Mouse (Mus musculus) heart, embryonic 11.5 days (tissue): Measurements from ENCODE around the gene Nipal3. TPM values are rescaled to one million over a fixed set of nuclear protein-coding genes. Genes with fewer than 3 reads are reported as not detected.
A peak's percentile ranks its signal among the peaks of the same experiment; 100 is the strongest.

Experiments used
- ATAC-seq: fragments of 200-750 bp; cut with Nextera tagmentation; replicated peaks from 2 replicates; pipeline ENCODE4 v1.8.0; 2017; ENCODE audit warnings: moderate library complexity; ENCODE audit not compliant: insufficient number of reproducible peaks, low FRiP score, low TSS enrichment
- H3K27ac ChIP-seq: fragments of 300-500 bp; sonication (generic); 2 replicates; pipeline ENCODE4 v1.5.1; 2014; ENCODE audit warnings: mild to moderate bottlenecking, low read depth, low read length
- H3K27me3 ChIP-seq: fragments of 300-500 bp; sonication (generic); 2 replicates; pipeline ENCODE4 v1.6.1; 2014; ENCODE audit warnings: mild to moderate bottlenecking, low read length, mixed read lengths; ENCODE audit not compliant: control insufficient read depth, insufficient read depth
- H3K36me3 ChIP-seq: fragments of 300-500 bp; sonication (generic); 2 replicates; pipeline ENCODE4 v1.6.1; 2014; ENCODE audit warnings: mild to moderate bottlenecking, low read length, moderate library complexity, mixed read lengths; ENCODE audit not compliant: control insufficient read depth, insufficient read depth
- H3K4me1 ChIP-seq: fragments of 300-500 bp; sonication (generic); 2 replicates; pipeline ENCODE4 v1.6.1; 2014; ENCODE audit warnings: low read length; ENCODE audit not compliant: control insufficient read depth, insufficient read depth
- H3K4me2 ChIP-seq: fragments of 300-500 bp; sonication (generic); 2 replicates; pipeline ENCODE4 v1.6.1; 2014; ENCODE audit warnings: mild to moderate bottlenecking, moderate library complexity
- H3K4me3 ChIP-seq: fragments of 300-500 bp; sonication (generic); 2 replicates; pipeline ENCODE4 v1.5.1; 2014; ENCODE audit warnings: low read depth, low read length
- H3K9ac ChIP-seq: fragments of 300-500 bp; sonication (generic); 2 replicates; pipeline ENCODE4 v1.6.1; 2014; ENCODE audit warnings: mild to moderate bottlenecking, low read depth, low read length, moderate library complexity
- H3K9me3 ChIP-seq: fragments of 300-500 bp; sonication (generic); replicated peaks from 2 replicates; pipeline ENCODE4 v1.6.1; 2016; ENCODE audit warnings: low read length; ENCODE audit not compliant: control insufficient read depth
- WGBS: fragments of 180-500 bp; shearing (Covaris S2); extraction: QIAGEN DNeasy Blood & Tissue Kit; methylation state at CpG from one replicate; pipeline ENCODE4 v1.1.7; 2014; ENCODE audit not compliant: insufficient replicate concordance; 5-methylcytosine and 5-hydroxymethylcytosine counted together
- polyA plus RNA-seq: library from polyadenylated mRNA; unstranded; fragments of >200 nt; fragmentation: Nextera tagmentation; extraction: Ambion mirVana; gene quantifications from 2 replicates; pipeline ENCODE4 v1.2.1, GENCODE M21; 2014

The Nipal3 gene
- polyA plus RNA-seq, 1 experiment from 2014 or later: 6.4 TPM

DNA sequence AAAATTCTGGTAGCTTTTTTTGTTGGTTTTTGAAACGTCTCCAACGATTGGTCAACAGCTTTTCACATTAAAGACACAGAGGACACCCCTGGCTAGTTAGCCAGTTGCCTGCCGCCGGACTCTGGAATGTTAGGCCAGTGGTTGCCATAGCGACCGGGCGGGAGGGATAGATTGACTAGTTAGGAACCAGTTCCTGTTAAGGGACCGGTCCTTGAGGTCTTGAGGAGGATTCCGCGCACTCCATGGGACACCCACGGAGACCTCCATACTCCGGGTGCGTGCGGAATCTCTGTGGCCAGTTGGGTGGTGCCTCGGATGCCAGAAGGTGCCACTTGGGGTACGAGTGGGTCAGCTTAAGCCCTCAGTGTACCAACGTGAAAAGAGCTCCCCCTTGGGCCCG is 972 bp upstream of the Nipal3 start:
- WGBS: 16% methylated on average over 18 of the region's 18 CpGs
- peak overlapping the region; percentile 91 for H3K4me2 ChIP-seq

DNA sequence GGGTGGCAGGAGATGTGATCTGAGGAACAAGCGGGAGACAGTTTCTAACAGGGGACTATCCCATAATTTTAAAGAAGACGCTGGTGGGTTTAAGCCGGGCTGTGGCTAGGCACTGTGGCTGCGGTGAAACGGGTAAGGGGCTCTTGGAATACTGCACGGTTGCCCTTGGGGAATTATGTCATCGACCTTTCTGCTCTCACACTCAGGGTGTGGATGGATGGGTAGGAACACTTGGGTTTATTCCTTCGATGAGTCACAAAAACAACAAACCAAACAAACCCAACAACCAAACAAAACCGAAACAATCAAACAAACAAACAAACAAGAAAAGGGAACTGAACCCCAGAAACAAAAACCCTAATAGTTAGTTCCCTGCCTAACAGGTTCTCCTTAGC is 556 bp upstream of the Nipal3 start:
- Histone ChIP-seq H3K4me3 (peak overlapping the region; percentile 83), H3K27me3 (no peaks in the 10 kb centered on the region; the same call in 1 of the 2 replicates), H3K27ac (no peak overlapping the region), H3K36me3 (no peaks in the 10 kb centered on the region), H3K9ac (no peak overlapping the region), H3K9me3 (no peaks in the 10 kb centered on the region; the same call in 1 of the 2 replicates), H3K4me1 (peaks cover 8% of the 10 kb centered on the region; the same call in 1 of the 2 replicates), H3K4me2 (peak overlapping the region; percentile 91)
- 18% methylated on average over 9 of the region's 9 CpGs for WGBS
- no peak for ATAC-seq

More for the DNA sequence above, 972 bp upstream of the Nipal3 start:
- peaks cover 8% of the 10 kb centered on the region; the same call in 1 of the 2 replicates for H3K4me1 ChIP-seq
- H3K27me3 ChIP-seq: no peaks in the 10 kb centered on the region; the same call in 1 of the 2 replicates
- no peak overlapping the region for H3K4me3 ChIP-seq
- no peaks in the 10 kb centered on the region; the same call in 1 of the 2 replicates for H3K9me3 ChIP-seq
- ATAC-seq: no peak
- H3K36me3 ChIP-seq: no peaks in the 10 kb centered on the region
- no peak overlapping the region for H3K9ac ChIP-seq
- H3K27ac ChIP-seq: no peak overlapping the region

DNA sequence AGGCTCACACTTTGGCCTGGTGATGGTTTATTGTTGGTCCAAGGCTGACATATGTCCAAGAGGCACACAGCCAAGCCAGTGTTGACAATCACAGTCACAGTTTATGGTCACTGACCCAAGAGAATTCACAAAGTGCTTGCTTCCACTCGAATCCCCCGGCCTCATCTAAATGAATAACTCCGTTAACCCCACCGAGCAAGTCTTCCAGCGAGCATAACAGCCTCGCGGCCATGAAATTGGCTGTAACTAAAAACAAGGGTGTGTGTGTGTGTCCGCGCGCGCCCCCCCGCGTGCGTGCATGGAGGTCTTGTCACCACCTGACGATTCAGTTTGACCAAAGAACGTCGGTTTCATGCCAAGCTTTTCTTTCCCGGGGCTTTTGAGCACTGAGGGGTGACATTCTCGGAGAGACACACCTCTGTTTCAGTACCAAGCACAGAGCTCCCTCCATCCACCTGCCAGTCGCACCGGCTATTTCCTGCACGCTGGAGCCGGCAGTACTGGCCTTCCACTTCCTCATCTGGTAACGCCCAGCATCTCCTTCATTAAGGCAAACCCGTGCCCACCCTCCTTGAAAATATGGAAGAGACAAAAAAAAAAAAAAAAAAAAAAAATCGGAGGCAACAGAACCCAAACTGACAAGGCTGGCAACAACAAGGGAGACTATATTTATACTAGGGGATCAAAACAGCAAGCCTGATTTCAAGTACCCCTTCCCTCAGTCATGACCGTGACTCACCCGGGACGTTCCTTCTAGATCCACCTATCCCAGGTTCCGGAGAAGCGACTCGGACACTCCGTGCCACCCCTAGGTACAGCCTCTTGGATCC is 932 bp downstream of the Nipal3 start:
- H3K9me3 ChIP-seq: no peaks in the 10 kb centered on the region
- H3K27me3 ChIP-seq: no peaks in the 10 kb centered on the region; the same call in 1 of the 2 replicates
- ATAC-seq: no peak
- H3K4me1 ChIP-seq: peaks cover 8% of the 10 kb centered on the region; the same call in 1 of the 2 replicates
- H3K36me3 ChIP-seq: no peaks in the 10 kb centered on the region
- peak overlapping the region; percentile 91 for H3K4me2 ChIP-seq
- WGBS: 4% methylated on average over 33 of the region's 33 CpGs
- no peak overlapping the region for H3K27ac ChIP-seq
- peak overlapping the region; percentile 48 for H3K9ac ChIP-seq
- H3K4me3 ChIP-seq: peak overlapping the region; percentile 83

DNA sequence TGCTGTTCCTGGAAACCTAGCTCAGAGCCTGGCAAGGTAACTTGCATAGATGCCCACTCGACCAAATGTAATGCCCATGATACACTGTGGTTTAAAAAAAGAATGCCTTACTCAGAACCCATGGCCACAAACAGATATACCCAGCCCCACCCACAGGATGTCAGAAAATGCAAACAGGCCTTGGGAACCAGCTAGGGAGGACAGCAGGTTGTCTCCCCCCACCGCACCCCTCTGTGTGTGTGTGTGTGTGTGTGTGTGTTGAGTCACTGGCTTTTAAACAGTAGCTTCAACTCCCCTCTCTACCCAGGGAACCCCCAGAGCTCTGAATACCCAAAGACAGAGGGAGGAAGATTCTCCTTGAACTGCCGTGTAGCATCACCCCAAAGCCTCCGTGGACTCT is 1.6 kb downstream of the Nipal3 start:
- Histone ChIP-seq H3K27me3 (no peaks in the 10 kb centered on the region; the same call in 1 of the 2 replicates), H3K4me3 (peak overlapping the region; percentile 83)

DNA sequence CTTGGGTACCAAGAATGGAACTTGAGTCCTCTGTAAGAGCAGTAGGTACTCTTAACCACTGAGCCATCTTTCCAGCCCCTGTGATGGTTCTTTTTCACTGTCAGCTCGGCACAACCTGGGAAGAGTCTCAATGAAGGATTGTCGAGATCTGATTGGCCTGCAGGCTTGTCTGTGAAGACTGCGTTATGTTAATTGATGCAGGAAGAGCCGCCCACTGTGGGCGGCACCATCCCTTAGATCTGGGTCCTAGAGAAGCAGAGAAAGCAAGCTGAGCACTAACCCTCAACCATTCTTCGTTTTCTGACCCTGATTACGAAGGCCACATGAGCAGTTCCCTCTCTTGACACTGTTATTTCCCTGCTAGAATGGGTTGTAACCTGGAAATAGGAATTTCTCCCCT is 5.6 kb downstream of the Nipal3 start:
- WGBS: 87% methylated on average over 7 of the region's 7 CpGs
- Histone ChIP-seq H3K9ac (no peak overlapping the region), H3K27ac (no peak overlapping the region), H3K4me2 (no peak overlapping the region), H3K9me3 (no peaks in the 10 kb centered on the region), H3K36me3 (no peaks in the 10 kb centered on the region), H3K4me3 (no peak overlapping the region), H3K4me1 (peaks cover 5% of the 10 kb centered on the region; the same call in 1 of the 2 replicates), H3K27me3 (no peaks in the 10 kb centered on the region; the same call in 1 of the 2 replicates)
- ATAC-seq: no peak

More for the DNA sequence above, 1.6 kb downstream of the Nipal3 start:
- Histone ChIP-seq H3K9ac (peak overlapping the region; percentile 48; the same call in 1 of the 2 replicates), H3K4me2 (peak overlapping the region; percentile 91), H3K9me3 (no peaks in the 10 kb centered on the region), H3K27ac (no peak overlapping the region), H3K4me1 (peaks cover 8% of the 10 kb centered on the region; the same call in 1 of the 2 replicates), H3K36me3 (no peaks in the 10 kb centered on the region)
- ATAC-seq: no peak
- 52% methylated on average over 4 of the region's 4 CpGs for WGBS

DNA sequence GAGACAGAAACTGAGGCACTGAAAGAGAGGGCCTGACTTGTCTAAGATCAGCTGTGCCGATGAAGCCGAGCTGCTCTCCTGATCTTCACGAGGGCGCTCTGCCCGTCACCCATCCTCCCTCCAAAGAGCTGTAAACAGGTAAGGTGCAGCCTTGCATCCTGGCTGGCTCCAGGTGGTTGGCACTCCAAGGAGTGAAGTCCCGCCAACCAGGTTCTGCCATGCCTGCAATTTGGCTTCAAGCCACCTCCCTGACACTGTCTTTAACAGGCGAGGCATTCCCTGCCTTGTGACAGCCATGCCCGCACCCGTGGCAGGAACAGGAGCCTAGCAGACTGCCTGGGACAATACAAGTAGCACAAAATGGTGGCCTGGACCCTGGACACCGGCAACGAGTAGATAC is 8.5 kb downstream of the Nipal3 start:
- no peak overlapping the region for H3K4me3 ChIP-seq
- H3K36me3 ChIP-seq: no peaks in the 10 kb centered on the region
- H3K9me3 ChIP-seq: no peaks in the 10 kb centered on the region
- ATAC-seq: no peak
- H3K9ac ChIP-seq: no peak overlapping the region
- no peak overlapping the region for H3K27ac ChIP-seq
- no peak overlapping the region for H3K4me2 ChIP-seq
- H3K27me3 ChIP-seq: peaks cover 3% of the 10 kb centered on the region; the same call in 1 of the 2 replicates
- no peaks in the 10 kb centered on the region for H3K4me1 ChIP-seq
- WGBS: 84% methylated on average over 11 of the region's 11 CpGs

DNA sequence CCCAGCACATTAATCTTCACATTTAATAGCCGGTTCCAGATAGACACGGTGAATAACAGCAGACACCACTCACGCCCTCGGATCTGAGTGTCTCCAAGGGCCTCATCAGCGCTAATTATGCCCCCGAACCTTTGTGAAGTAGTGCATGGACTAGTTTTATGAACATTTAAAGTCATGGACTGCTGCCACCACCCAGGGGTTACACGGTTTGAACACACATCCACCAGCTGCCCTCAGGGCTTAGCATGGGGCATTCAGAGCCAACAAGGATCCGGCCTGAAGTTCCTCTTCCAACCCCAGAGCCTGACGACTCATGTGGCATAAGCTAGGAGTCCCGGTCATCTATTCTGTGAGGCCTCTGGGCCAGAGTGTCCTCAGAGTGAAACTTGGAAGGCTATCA is 9.8 kb downstream of the Nipal3 start:
- ATAC-seq: no peak
- 79% methylated on average over 10 of the region's 10 CpGs for WGBS
- H3K4me1 ChIP-seq: no peaks in the 10 kb centered on the region
- H3K4me3 ChIP-seq: no peak overlapping the region
- H3K27me3 ChIP-seq: peaks cover 3% of the 10 kb centered on the region; the same call in 1 of the 2 replicates
- H3K27ac ChIP-seq: no peak overlapping the region
- no peak overlapping the region for H3K9ac ChIP-seq
- H3K9me3 ChIP-seq: no peaks in the 10 kb centered on the region
- no peak overlapping the region for H3K4me2 ChIP-seq
- no peaks in the 10 kb centered on the region for H3K36me3 ChIP-seq

DNA sequence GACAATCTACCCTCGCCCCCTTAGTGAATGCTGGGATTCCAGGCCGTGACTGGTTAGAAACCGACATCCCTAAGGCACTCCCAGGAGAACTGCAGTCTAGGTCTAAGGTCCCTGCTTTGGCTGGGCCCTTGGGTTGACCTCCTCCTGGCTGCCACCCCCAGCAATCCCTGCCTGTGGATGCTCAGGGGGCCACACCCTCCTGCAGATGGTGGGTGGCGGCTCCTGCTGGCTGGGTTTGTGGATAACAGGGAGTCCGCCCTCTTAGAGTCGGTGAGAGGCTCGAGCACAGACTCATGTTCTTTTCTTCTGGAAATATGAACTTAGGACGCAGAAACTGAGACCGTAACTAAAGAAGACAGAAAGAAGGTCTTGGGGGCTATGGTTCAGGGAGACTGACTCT is 14.5 kb downstream of the Nipal3 start:
- H3K4me2 ChIP-seq: no peak overlapping the region
- no peak overlapping the region for H3K9ac ChIP-seq
- H3K27me3 ChIP-seq: peaks cover 3% of the 10 kb centered on the region; the same call in 1 of the 2 replicates
- no peaks in the 10 kb centered on the region for H3K9me3 ChIP-seq
- WGBS: 70% methylated on average over 9 of the region's 9 CpGs
- ATAC-seq: 0 out of 2 replicates have a peak, but pooled peaks have one; percentile 31
- H3K27ac ChIP-seq: no peak overlapping the region
- no peaks in the 10 kb centered on the region for H3K36me3 ChIP-seq
- no peaks in the 10 kb centered on the region for H3K4me1 ChIP-seq
- H3K4me3 ChIP-seq: no peak overlapping the region
